Mouse (Mus musculus) intestine, postnatal 0 days (tissue): ENCODE measurements around the gene Ptger3. TPM values are rescaled to one million over a fixed set of nuclear protein-coding genes. Genes with fewer than 3 reads are reported as not detected.

ENCODE experiments used
- ATAC-seq: fragments of 200-750 bp; cut with Nextera tagmentation; 2 replicates; pipeline ENCODE4 v1.8.0; 2017; ENCODE audit warnings: mild to moderate bottlenecking, moderate TSS enrichment, moderate library complexity
- H3K27ac ChIP-seq: fragments of 300-500 bp; sonication (generic); 2 replicates; pipeline ENCODE4 v1.5.1; 2014; ENCODE audit warnings: mild to moderate bottlenecking, low read depth, low read length, moderate library complexity
- H3K27me3 ChIP-seq: fragments of 300-500 bp; sonication (generic); replicated peaks from 2 replicates; pipeline ENCODE4 v1.6.1; 2014; ENCODE audit warnings: low read length, mixed read lengths; ENCODE audit not compliant: control insufficient read depth, insufficient read depth
- H3K36me3 ChIP-seq: fragments of 300-500 bp; sonication (generic); 2 replicates; pipeline ENCODE4 v1.6.1; 2014; ENCODE audit warnings: mild to moderate bottlenecking, moderate library complexity; ENCODE audit not compliant: control insufficient read depth, insufficient read depth
- H3K4me1 ChIP-seq: fragments of 300-500 bp; sonication (generic); replicated peaks from 2 replicates; pipeline ENCODE4 v1.6.1; 2014; ENCODE audit warnings: antibody characterized with exemption, low read length, mixed read lengths; ENCODE audit not compliant: control insufficient read depth, insufficient read depth
- H3K4me2 ChIP-seq: fragments of 300-500 bp; sonication (generic); replicated peaks from 2 replicates; pipeline ENCODE4 v1.6.1; 2014; ENCODE audit warnings: low read depth, mild to moderate bottlenecking, moderate library complexity
- H3K4me3 ChIP-seq: fragments of 300-500 bp; sonication (generic); 2 replicates; pipeline ENCODE4 v1.5.1; 2014; ENCODE audit warnings: low read depth, low read length
- H3K9ac ChIP-seq: fragments of 300-500 bp; sonication (generic); 2 replicates; pipeline ENCODE4 v1.6.1; 2014; ENCODE audit warnings: mild to moderate bottlenecking, low read depth, low read length
- H3K9me3 ChIP-seq: fragments of 300-500 bp; sonication (generic); 2 replicates; pipeline ENCODE4 v1.6.1; 2016; ENCODE audit warnings: mixed run types; ENCODE audit not compliant: control insufficient read depth
- CTCF ChIP-seq: sonication (generic); IDR thresholded peaks from 2 replicates; pipeline ENCODE4 v1.5.1; 2016; ENCODE audit warnings: low read depth, mild to moderate bottlenecking, control low read depth, antibody characterized with exemption, moderate library complexity
- WGBS: fragments of 180-500 bp; shearing (Covaris S2); extraction: QIAGEN DNeasy Blood & Tissue Kit; methylation state at CpG from one replicate; pipeline ENCODE4 v1.1.7; 2014; 5-methylcytosine and 5-hydroxymethylcytosine counted together
- microRNA counts: library from miRNA; unstranded; fragments of <30 nt; microRNA quantifications from one replicate; lab custom pipeline; 2016
- microRNA-seq: library from miRNA; unstranded; fragments of <30 nt; microRNA quantifications from one replicate; pipeline ENCODE4, GENCODE M21; 2016
- polyA plus RNA-seq: library from polyadenylated mRNA; unstranded; fragments of >200 nt; fragmentation: Nextera tagmentation; extraction: Ambion mirVana; gene quantifications from 2 replicates; pipeline ENCODE4 v1.2.1, GENCODE M21; 2015

The Ptger3 gene
- polyA plus RNA-seq, 1 experiment from 2014 or later, result 8.7 TPM

DNA sequence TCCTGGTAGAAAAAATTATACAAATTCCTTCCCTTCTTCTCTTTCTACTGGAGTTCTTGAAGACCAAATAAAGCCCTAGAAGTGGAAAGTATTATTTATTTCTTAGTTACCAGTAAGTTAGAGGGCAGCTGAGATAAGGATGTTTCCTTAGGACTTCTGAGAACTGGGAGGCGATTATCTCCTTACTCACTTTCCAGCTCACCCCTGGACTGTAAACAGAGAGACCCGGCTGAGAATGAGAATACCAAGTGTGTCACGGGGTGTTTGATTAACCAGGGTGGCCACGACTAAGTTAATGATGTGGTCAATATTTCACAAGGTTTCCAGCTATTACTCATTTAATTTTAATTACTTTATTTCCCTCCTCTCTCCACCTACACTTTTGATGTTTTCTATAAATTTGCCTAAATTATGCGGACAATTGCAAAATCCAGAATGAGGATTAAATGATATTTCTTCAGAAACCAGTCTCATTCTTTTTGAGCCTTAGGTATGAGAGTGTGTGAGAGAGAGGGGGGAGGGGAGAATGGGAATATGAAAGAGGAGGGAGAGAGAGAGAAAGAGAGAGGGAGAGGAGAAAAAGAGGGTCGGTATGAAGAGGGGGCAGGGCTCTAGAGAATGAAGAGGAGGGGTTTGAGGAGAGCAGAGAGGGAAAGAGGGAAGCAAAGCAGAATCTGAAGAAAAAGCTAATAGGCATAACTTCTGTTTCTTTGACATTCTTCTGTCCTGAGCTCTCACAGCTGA lies 121.9 kb downstream of the Ptger3 start:
- 29% methylated on average over 6 of the region's 6 CpGs for WGBS
- Histone ChIP-seq H3K4me1 (no peaks in the 10 kb centered on the region), H3K9ac (no peak overlapping the region), H3K27me3 (no peaks in the 10 kb centered on the region), H3K4me2 (no peak overlapping the region), H3K4me3 (no peak overlapping the region), H3K36me3 (no peaks in the 10 kb centered on the region), H3K9me3 (no peaks in the 10 kb centered on the region), H3K27ac (no peak overlapping the region)
- no peak for TF ChIP-seq CTCF
- ATAC-seq, result no peak

MicroRNAs encoded within 50 kb of the gene (microRNA counts, 519-probe panel; counts per million panel counts)
- not detected for microRNA mmu-miR-186 (lab: Ali Mortazavi, UCI)

Small RNA genes lying within 50 kb of the gene (microRNA-seq; reads per million reads assigned to microRNA genes)
- gene Mir186, result 418 reads per million, percentile 66 among the genes with 10 or more reads in this experiment

Other genes starting within 250 kb of the Ptger3 start
- 51.6 and 53.3 TPM in 2 replicates for gene Zranb2, start 32.7 kb upstream of the Ptger3 start, polyA plus RNA-seq